Mouse (Mus musculus) testis, adult 2 months (tissue): ENCODE data around the gene Rtn4r.

Experiments
- CTCF ChIP-seq: fragments of 200-500 bp; IDR thresholded peaks from 2 replicates; pipeline ENCODE4 v1.5.1; 2012; ENCODE audit warnings: low read depth, mild to moderate bottlenecking, inconsistent platforms, low read length, moderate library complexity; ENCODE audit not compliant: control insufficient read depth, insufficient read depth, insufficient replicate concordance
- POLR2A ChIP-seq: fragments of 200-500 bp; IDR thresholded peaks from 2 replicates; pipeline ENCODE4 v1.6.1; 2012; ENCODE audit warnings: low read depth, mild to moderate bottlenecking, inconsistent platforms, low read length, moderate library complexity; ENCODE audit not compliant: control insufficient read depth

GRCm38 (mm10) chr16:18186798-18187197 is 59.4 kb downstream of the Rtn4r start:
- TF ChIP-seq CTCF (no peak), POLR2A (no peak)
